Mouse (Mus musculus) embryonic facial prominence, embryonic 11.5 days (tissue): ENCODE measurements around the gene Ccnq. TPM values are rescaled to one million over a fixed set of nuclear protein-coding genes. Genes with fewer than 3 reads are reported as not detected.
"Not testable (repeated sequence)": the region's sequence is repeated elsewhere in the genome, so short reads cannot be mapped to it uniquely, and the experiment has no call there.

ENCODE experiments used
- ATAC-seq: fragments of 200-750 bp; cut with Nextera tagmentation; replicated peaks from 2 replicates; pipeline ENCODE4 v1.8.0; 2017; ENCODE audit warnings: low read depth; ENCODE audit not compliant: insufficient number of reproducible peaks, low FRiP score, low TSS enrichment
- DNase-seq: peaks from one replicate; pipeline ENCODE4 v3.0.0-alpha.2; 2015; ENCODE audit warnings: low spot score
- H3K27ac ChIP-seq: fragments of 300-500 bp; sonication (generic); replicated peaks from 2 replicates; pipeline ENCODE4 v1.5.1; 2014; ENCODE audit warnings: mild to moderate bottlenecking, low read depth, low read length, control low read depth
- H3K27me3 ChIP-seq: fragments of 300-500 bp; sonication (generic); 2 replicates; pipeline ENCODE4 v1.6.1; 2014; ENCODE audit warnings: mild to moderate bottlenecking, low read length, moderate library complexity, mixed read lengths; ENCODE audit not compliant: control insufficient read depth, insufficient read depth
- H3K36me3 ChIP-seq: fragments of 300-500 bp; sonication (generic); replicated peaks from 2 replicates; pipeline ENCODE4 v1.6.1; 2014; ENCODE audit warnings: low read depth, mild to moderate bottlenecking, low read length, moderate library complexity, mixed read lengths; ENCODE audit not compliant: control insufficient read depth, insufficient read depth
- H3K4me1 ChIP-seq: fragments of 300-500 bp; sonication (generic); 2 replicates; pipeline ENCODE4 v1.6.1; 2014; ENCODE audit warnings: low read length, mixed read lengths; ENCODE audit not compliant: control insufficient read depth, insufficient read depth
- H3K4me2 ChIP-seq: fragments of 300-500 bp; sonication (generic); 2 replicates; pipeline ENCODE4 v1.6.1; 2014; ENCODE audit warnings: low read depth, mild to moderate bottlenecking, control low read depth, low read length, moderate library complexity
- H3K4me3 ChIP-seq: fragments of 300-500 bp; sonication (generic); 2 replicates; pipeline ENCODE4 v1.5.1; 2014; ENCODE audit warnings: low read depth, low read length, control low read depth
- H3K9ac ChIP-seq: fragments of 300-500 bp; sonication (generic); replicated peaks from 2 replicates; pipeline ENCODE4 v1.6.1; 2014; ENCODE audit warnings: mild to moderate bottlenecking, control low read depth, low read length
- H3K9me3 ChIP-seq: fragments of 300-500 bp; sonication (generic); replicated peaks from 2 replicates; pipeline ENCODE4 v1.6.1; 2016; ENCODE audit warnings: mild to moderate bottlenecking, low read length, inconsistent platforms, mixed read lengths; ENCODE audit not compliant: control insufficient read depth
- WGBS: fragments of 180-500 bp; shearing (Covaris S2); extraction: QIAGEN DNeasy Blood & Tissue Kit; methylation state at CpG from one replicate; pipeline ENCODE4 v1.1.7; 2014; 5-methylcytosine and 5-hydroxymethylcytosine counted together
- polyA plus RNA-seq: library from polyadenylated mRNA; unstranded; fragments of >200 nt; fragmentation: Nextera tagmentation; extraction: Ambion mirVana; gene quantifications from 2 replicates; pipeline ENCODE4 v1.2.1, GENCODE M21; 2014

The Ccnq gene
- polyA plus RNA-seq, 1 experiment from 2014 or later: 44.4 TPM

DNA sequence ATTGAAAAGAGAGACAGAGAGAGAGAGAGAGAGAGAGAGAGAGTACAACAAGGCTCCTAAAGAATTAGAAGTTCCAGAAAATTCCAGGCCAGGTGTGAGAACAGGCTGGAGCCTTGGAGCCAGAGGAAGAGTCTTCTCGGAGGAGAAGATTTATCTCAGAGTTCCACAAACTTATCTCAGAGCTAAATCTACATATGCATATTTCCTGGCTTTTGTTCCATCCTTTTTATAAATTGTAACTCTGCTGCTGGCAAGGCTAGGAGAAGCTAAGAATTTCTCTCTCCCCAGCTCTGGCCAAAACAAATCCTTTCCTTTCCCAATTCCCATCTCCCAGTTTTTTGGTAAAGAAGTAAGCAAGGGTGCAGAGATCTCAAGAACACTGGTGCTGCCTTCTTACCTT is 3.8 kb upstream of the Ccnq start:
- H3K9me3 ChIP-seq: no peaks in the 10 kb centered on the region
- no peaks in the 10 kb centered on the region for H3K36me3 ChIP-seq
- DNase-seq (no peak), ATAC-seq (no peak)
- H3K4me1 ChIP-seq: 0 out of 2 replicates have a peak, but pooled peaks cover 2% of the 10 kb centered on the region
- no peak overlapping the region for H3K4me3 ChIP-seq
- 80% methylated on average over 1 of the region's 1 CpGs for WGBS
- no peak overlapping the region for H3K4me2 ChIP-seq
- no peaks in the 10 kb centered on the region for H3K27me3 ChIP-seq
- no peak overlapping the region for H3K9ac ChIP-seq
- H3K27ac ChIP-seq: no peak overlapping the region

DNA sequence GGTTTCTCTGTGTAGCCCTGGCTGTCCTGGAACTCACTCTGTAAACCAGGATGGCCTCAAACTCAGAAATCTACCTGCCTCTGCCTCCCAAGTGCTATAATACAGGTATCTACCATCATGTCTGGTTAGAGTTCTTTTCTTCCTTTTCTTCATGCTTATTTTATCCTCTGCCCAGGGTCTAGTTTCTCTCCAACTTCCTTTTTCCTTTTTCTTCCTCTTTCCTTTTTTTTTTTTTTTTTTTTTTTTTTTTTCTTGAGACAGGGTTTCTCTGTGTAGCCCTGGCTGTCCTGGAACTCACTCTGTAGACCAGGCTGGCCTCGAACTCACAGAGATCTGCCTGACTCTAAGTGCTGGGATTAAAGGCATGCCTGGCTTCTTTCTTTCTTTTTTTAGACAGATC is 2.6 kb upstream of the Ccnq start:
- ATAC-seq, H3K4me3 ChIP-seq, H3K9ac ChIP-seq, H3K9me3 ChIP-seq, H3K4me2 ChIP-seq, H3K4me1 ChIP-seq, H3K27me3 ChIP-seq, H3K36me3 ChIP-seq, DNase-seq, H3K27ac ChIP-seq: not testable (repeated sequence)
- WGBS: 70% methylated on average over 1 of the region's 1 CpGs

- H3K4me2 ChIP-seq: no peak overlapping the region
- ATAC-seq: no peak
- no peak overlapping the region for H3K27ac ChIP-seq
- no peaks in the 10 kb centered on the region for H3K9me3 ChIP-seq
- no peak overlapping the region for H3K4me3 ChIP-seq
- H3K36me3 ChIP-seq: no peaks in the 10 kb centered on the region
- DNase-seq: no peak
- H3K4me1 ChIP-seq: 0 out of 2 replicates have a peak, but pooled peaks cover 2% of the 10 kb centered on the region
- no peaks in the 10 kb centered on the region for H3K27me3 ChIP-seq
- WGBS: 55% methylated on average over 1 of the region's 1 CpGs
- no peak overlapping the region for H3K9ac ChIP-seq
These were observed 1.7 kb upstream of the Ccnq start for GRCm38 (mm10) chr11:78753183-78753582.

- peak overlapping the region; percentile 69 for H3K4me2 ChIP-seq
- no peak overlapping the region for H3K9ac ChIP-seq
- ATAC-seq (peak; percentile 44), DNase-seq (no peak)
- peak overlapping the region; percentile 61 for H3K4me3 ChIP-seq
- no peaks in the 10 kb centered on the region for H3K27me3 ChIP-seq
- no peaks in the 10 kb centered on the region for H3K9me3 ChIP-seq
- no peaks in the 10 kb centered on the region for H3K36me3 ChIP-seq
- 0 out of 2 replicates have a peak, but pooled peaks cover 2% of the 10 kb centered on the region for H3K4me1 ChIP-seq
- H3K27ac ChIP-seq: no peak overlapping the region
- 8% methylated on average over 2 of the region's 2 CpGs for WGBS
These were observed 294 bp upstream of the Ccnq start for GRCm38 (mm10) chr11:78751843-78752203.

GRCm38 (mm10) chr11:78746264-78746663 is 5.3 kb downstream of the Ccnq start:
- H3K9me3 ChIP-seq: no peaks in the 10 kb centered on the region
- DNase-seq (no peak), ATAC-seq (no peak)
- no peak overlapping the region for H3K9ac ChIP-seq
- H3K4me2 ChIP-seq: no peak overlapping the region
- no peak overlapping the region for H3K4me3 ChIP-seq
- H3K4me1 ChIP-seq: no peaks in the 10 kb centered on the region
- no peaks in the 10 kb centered on the region for H3K27me3 ChIP-seq
- WGBS: 90% methylated on average over 7 of the region's 7 CpGs
- no peak overlapping the region for H3K27ac ChIP-seq
- no peaks in the 10 kb centered on the region for H3K36me3 ChIP-seq

DNA sequence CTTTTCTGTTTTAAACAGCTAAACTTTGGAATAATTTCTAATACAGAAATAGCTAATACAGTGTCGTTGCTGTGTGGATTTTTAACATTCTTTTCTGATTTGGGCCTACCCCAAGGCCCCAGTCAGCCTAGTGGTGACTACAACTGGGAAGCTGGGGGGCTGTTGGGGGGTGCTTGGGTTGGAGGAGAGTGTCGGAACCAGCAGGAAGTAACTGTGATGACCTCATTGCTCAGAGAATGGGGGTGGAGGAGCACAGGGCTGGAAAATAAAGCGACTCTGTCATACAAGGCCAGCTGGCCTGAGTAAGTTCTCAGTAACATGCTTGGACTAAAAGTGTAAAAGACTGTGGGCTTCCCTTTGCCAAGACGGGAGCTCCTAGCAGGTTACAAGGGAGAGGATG is 6.1 kb downstream of the Ccnq start:
- no peak for DNase-seq
- H3K9me3 ChIP-seq: no peaks in the 10 kb centered on the region
- H3K36me3 ChIP-seq: no peaks in the 10 kb centered on the region
- no peak overlapping the region for H3K27ac ChIP-seq
- no peak overlapping the region for H3K4me2 ChIP-seq
- no peaks in the 10 kb centered on the region for H3K4me1 ChIP-seq
- no peak for ATAC-seq
- no peak overlapping the region for H3K9ac ChIP-seq
- no peaks in the 10 kb centered on the region for H3K27me3 ChIP-seq
- WGBS: 64% methylated on average over 4 of the region's 4 CpGs
- no peak overlapping the region for H3K4me3 ChIP-seq

DNA sequence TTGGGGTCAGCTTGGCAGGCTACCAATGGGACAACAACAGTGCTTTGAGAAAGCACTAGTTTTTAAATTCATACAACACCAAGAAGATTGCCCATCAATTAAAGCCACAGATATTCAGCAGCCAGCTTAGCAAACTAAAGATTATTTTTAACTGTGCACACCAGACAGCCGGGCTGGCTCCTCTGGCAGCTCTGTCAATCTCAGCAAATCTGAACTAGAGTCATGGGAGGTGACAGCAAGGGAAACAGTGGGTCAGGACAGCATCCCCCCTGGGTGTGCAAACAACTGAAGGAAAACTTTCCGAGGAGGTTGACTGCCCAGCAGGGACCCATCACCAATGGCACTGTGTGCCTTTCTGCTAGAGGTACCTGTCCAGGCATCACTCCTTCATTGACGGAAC is 9.1 kb downstream of the Ccnq start:
- H3K4me1 ChIP-seq: no peaks in the 10 kb centered on the region
- no peaks in the 10 kb centered on the region for H3K36me3 ChIP-seq
- DNase-seq (no peak), ATAC-seq (no peak)
- no peaks in the 10 kb centered on the region for H3K9me3 ChIP-seq
- WGBS: 77% methylated on average over 3 of the region's 3 CpGs
- no peak overlapping the region for H3K4me2 ChIP-seq
- H3K27me3 ChIP-seq: no peaks in the 10 kb centered on the region
- H3K4me3 ChIP-seq: no peak overlapping the region
- no peak overlapping the region for H3K9ac ChIP-seq
- H3K27ac ChIP-seq: no peak overlapping the region

DNA sequence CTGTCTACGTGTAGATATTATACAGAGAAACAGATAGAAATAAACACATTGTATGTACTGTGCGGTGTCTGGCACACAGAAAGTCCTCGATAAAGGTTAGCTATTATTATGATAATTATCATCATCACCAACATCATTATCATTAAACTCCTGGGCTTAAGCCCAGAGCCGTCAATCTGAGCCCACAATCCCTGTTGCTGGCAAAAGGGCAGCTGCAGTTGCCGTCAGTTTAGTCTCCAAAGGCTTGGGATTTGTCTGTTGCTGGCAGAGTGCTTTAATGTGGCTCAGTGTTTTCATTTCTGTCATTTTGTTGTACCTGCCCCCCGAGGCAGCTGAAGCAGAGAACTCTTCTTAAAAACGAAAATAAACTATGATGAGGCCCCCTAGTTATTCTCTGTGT is 9.6 kb downstream of the Ccnq start:
- Histone ChIP-seq H3K4me1 (no peaks in the 10 kb centered on the region), H3K27ac (no peak overlapping the region), H3K4me3 (no peak overlapping the region), H3K9ac (no peak overlapping the region), H3K4me2 (no peak overlapping the region), H3K9me3 (no peaks in the 10 kb centered on the region), H3K27me3 (no peaks in the 10 kb centered on the region), H3K36me3 (no peaks in the 10 kb centered on the region)
- WGBS: 67% methylated on average over 7 of the region's 7 CpGs
- ATAC-seq (no peak), DNase-seq (no peak)
